Mouse (Mus musculus) cerebellum, adult (tissue): ENCODE results near the gene Capn10.

ENCODE experiments used
- ATAC-seq: cut with Nextera tagmentation; 2 replicates; pipeline ENCODE4 v1.9.2; 2017; ENCODE audit warnings: mild to moderate bottlenecking, moderate library complexity, mixed read lengths; ENCODE audit not compliant: insufficient number of reproducible peaks, low FRiP score, low TSS enrichment

Capn10 gene

GRCm38 (mm10) chr1:92934182-92934827 lies at the start of gene Capn10:
Capn10 (plus strand) TSS chr1:92934376.
- peak; percentile 97 for ATAC-seq

GRCm38 (mm10) chr1:92888901-92889655 lies 45.1 kb upstream of the Capn10 start:
- no peak for ATAC-seq

GRCm38 (mm10) chr1:92892791-92893190 lies 41.4 kb upstream of the Capn10 start:
- ATAC-seq, result no peak

GRCm38 (mm10) chr1:92893896-92894295 lies 40.3 kb upstream of the Capn10 start:
- no peak for ATAC-seq

GRCm38 (mm10) chr1:92895089-92895488 lies 39.1 kb upstream of the Capn10 start:
- peak; percentile 79 for ATAC-seq

GRCm38 (mm10) chr1:92902786-92903185 lies 31.4 kb upstream of the Capn10 start, which contains the start of gene Ankmy1:
Ankmy1 (minus strand) TSS chr1:92902906.
- ATAC-seq, result no peak

- ATAC-seq, result no peak
Observed at GRCm38 (mm10) chr1:92903627-92904026, 30.5 kb upstream of the Capn10 start.

GRCm38 (mm10) chr1:92905703-92906310 lies 28.4 kb upstream of the Capn10 start:
- ATAC-seq, result no peak

DNA sequence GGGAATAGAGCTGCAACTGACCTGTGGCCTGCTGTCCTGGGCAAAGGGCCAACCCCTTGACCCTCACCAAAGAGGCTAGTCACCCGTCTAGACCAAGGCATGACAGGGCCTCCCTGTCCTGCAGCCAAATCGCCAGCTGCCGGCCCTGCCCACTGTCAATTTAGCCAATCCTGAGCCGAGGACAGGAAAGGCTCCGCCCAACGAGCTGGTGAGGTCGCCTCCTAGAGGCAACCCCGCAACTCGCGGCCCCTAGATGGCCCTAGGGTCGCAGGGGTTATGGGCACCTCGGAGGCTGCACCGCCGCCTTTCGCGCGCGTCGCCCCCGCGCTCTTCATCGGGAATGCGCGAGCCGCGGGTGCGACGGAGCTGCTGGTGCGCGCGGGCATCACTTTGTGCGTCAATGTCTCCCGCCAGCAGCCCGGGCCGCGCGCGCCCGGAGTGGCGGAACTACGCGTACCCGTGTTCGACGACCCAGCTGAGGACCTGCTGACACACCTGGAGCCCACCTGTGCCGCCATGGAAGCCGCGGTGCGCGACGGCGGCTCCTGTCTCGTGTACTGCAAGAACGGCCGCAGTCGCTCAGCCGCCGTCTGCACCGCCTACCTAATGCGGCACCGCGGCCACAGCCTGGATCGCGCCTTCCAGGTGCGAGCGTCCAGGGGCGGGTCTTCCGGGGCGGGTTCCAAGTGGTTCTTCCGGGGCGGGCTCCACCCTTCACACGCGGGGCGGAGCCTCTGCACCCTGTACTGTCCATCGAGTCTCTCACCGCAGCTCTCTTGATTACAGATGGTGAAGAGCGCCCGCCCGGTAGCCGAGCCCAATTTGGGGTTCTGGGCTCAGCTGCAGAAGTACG lies 27.2 kb upstream of the Capn10 start, which contains the start of gene Dusp28:
Gene Dusp28 (plus strand): TSS at position 203 of the 853 bp plus-strand sequence.
- ATAC-seq, result peak; percentile 69

GRCm38 (mm10) chr1:92907632-92908360 lies 26.4 kb upstream of the Capn10 start:
- ATAC-seq, result no peak

- ATAC-seq, result no peak
Observed at GRCm38 (mm10) chr1:92908664-92909063, 25.5 kb upstream of the Capn10 start.

DNA sequence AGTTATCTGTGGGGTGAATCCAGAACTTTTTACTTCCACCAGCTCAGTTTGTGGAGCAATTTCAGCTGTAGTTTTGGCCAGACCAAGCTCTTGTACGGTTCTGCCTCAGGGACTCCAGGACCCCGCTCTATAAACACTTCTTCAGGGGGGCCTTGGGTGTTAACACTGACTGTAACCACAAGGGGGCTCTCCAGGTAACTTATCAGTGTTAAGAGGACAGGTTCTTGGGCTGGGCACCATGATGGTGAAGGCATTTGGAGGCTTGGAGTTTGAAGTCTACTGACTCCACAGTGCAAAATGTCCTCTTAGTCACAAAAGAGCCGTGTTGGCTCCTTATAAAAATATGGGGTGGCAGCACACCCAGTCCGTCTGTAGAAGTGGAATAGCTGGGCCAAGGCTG lies 25.1 kb upstream of the Capn10 start:
- ATAC-seq, result no peak

- ATAC-seq, result peak; percentile 54
Observed at GRCm38 (mm10) chr1:92910239-92910885, 23.8 kb upstream of the Capn10 start, which contains the start of gene Rnpepl1. Rnpepl1 (plus strand) TSS chr1:92910783.

- no peak; the same call in 1 of the 2 replicates for ATAC-seq
Observed at GRCm38 (mm10) chr1:92910925-92911720, 23.1 kb upstream of the Capn10 start.

- no peak for ATAC-seq
Observed at GRCm38 (mm10) chr1:92911721-92912138, 22.4 kb upstream of the Capn10 start.

- no peak for ATAC-seq
Observed at GRCm38 (mm10) chr1:92912286-92912685, 21.9 kb upstream of the Capn10 start.

- ATAC-seq, result no peak
Observed at GRCm38 (mm10) chr1:92914239-92914638, 19.9 kb upstream of the Capn10 start.

DNA sequence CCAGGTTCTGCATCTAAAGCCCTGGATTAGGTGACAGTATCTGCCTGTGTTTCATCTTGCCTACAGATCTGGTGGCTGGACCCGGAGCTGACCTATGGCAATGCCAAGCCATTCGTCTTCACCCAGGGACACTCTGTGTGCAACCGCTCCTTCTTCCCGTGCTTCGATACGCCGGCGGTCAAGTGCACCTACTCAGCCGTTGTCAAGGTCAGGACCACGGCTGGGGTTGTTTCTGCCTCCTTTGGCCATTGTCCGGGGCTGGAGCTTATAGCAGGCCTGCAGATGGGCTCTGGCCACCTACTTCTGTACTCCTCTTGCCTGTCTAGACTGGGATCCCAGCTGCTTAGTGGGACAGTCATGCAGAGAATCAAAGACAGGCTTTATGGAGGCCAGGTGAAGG lies 19.2 kb upstream of the Capn10 start:
- ATAC-seq, result no peak
